Mouse (Mus musculus): Measurements from ENCODE around the gene Atp6v0d1. TPM values are rescaled to one million over a fixed set of nuclear protein-coding genes. Genes with fewer than 3 reads are reported as not detected.

The Atp6v0d1 gene
- total RNA-seq, 1 experiment, result 85.5 TPM

- no peak for DNase-seq (ENCODE audit: low read depth, low spot score)
- no peak overlapping the region for H3K27ac ChIP-seq (ENCODE audit: insufficient read depth, low read depth, low read length, poor library complexity, severe bottlenecking)
- in situ Hi-C loops (cut with MboI; ENCODE audit: low sequenced_read_pairs in 2 of 2, unreplicated experiment in 2 of 2), result no loop called here
Measured at GRCm38 (mm10) chr8:105521061-105521460, 44.8 kb downstream of the Atp6v0d1 start.

DNA sequence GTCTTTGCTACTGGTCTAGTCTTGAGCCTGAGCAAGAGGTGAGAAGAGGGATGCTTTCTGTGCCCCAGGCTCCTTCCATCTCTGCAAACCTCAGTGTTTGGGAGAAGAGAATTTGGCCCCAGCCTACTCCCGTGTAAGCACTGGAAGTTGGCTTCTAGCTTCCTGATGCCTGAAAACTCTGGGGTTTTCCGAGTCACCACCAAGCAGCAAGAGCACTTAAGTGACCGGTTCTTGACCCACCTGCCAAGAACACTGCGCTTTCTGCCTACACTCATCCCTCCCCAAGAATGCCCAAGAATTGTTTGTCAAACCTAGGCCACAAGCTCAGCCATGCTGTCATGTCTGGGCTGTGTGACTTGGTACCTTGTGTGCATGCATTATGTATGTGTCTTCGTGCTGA lies 45.3 kb downstream of the Atp6v0d1 start:
- in situ Hi-C loops (cut with MboI; ENCODE audit: low sequenced_read_pairs in 2 of 2, unreplicated experiment in 2 of 2), result no loop called here
- no peak for DNase-seq (ENCODE audit: low read depth, low spot score)
- H3K27ac ChIP-seq (ENCODE audit: insufficient read depth, low read depth, low read length, poor library complexity, severe bottlenecking), result no peak overlapping the region

More at GRCm38 (mm10) chr8:105521061-105521460, 44.8 kb downstream of the Atp6v0d1 start:
- TF ChIP-seq CHD2 (IDR thresholded peaks at IDR 0.05; ENCODE audit: low read depth, low read length) (no peak), MAFK (IDR thresholded peaks at IDR 0.05; ENCODE audit: insufficient read depth, low read depth, low read length) (no peak), ZNF384 (IDR thresholded peaks at IDR 0.05; ENCODE audit: low read depth, low read length) (no peak), ZC3H11A (IDR thresholded peaks at IDR 0.05; ENCODE audit: borderline replicate concordance, low read depth, low read length) (no peak), HCFC1 (IDR thresholded peaks at IDR 0.05; ENCODE audit: borderline replicate concordance, insufficient read depth, low read length) (no peak)
- Histone ChIP-seq H3K4me1 (ENCODE audit: control insufficient read depth in 2 of 2, insufficient read depth in 2 of 2, low read length in 2 of 2, poor library complexity in 1 of 2) (peaks cover 0 to 17% of the 10 kb centered on the region in 2 experiments; a peak in 2 of 4 replicates), H3K9ac (ENCODE audit: insufficient read depth, low read depth, low read length, poor library complexity, severe bottlenecking) (no peak overlapping the region), H3K4me3 (ENCODE audit: insufficient read depth in 1 of 2, low read depth in 1 of 2, low read length in 2 of 2, poor library complexity in 1 of 2, severe bottlenecking in 1 of 2) (no peak overlapping the region), H3K9me3 (ENCODE audit: control insufficient read depth, insufficient read depth, low read depth, low read length) (no peaks in the 10 kb centered on the region), H3K36me3 (ENCODE audit: control insufficient read depth, insufficient read depth, low read length, poor library complexity, severe bottlenecking) (peaks cover 20% of the 10 kb centered on the region; the same call in 1 of the 2 replicates)

DNA sequence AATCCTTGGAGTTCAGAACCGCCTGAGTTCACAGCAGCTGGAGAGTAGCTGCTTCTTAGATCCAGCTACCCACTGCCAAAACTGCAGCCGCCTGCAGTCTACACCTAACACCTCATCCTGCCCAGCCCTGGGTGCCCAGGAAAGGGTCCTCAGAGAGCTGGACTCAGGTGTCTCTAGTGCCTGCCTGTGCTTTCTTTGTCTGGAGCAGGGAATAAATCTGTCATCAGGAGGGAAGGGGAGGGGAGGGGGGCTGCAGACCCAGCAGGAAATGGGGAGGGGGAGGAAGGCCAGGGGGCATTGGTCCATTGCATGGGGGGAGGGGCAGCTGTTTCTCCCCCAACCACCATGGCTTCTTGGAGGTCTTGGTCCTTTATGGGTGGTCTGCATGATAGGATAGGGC lies 46.3 kb downstream of the Atp6v0d1 start:
- TF ChIP-seq HCFC1 (IDR thresholded peaks at IDR 0.05; ENCODE audit: borderline replicate concordance, insufficient read depth, low read length) (no peak), ZNF384 (IDR thresholded peaks at IDR 0.05; ENCODE audit: low read depth, low read length) (no peak), MAFK (IDR thresholded peaks at IDR 0.05; ENCODE audit: insufficient read depth, low read depth, low read length) (no peak), ZC3H11A (IDR thresholded peaks at IDR 0.05; ENCODE audit: borderline replicate concordance, low read depth, low read length) (no peak), CHD2 (IDR thresholded peaks at IDR 0.05; ENCODE audit: low read depth, low read length) (no peak)
- Histone ChIP-seq H3K9me3 (ENCODE audit: control insufficient read depth, insufficient read depth, low read depth, low read length) (no peaks in the 10 kb centered on the region), H3K36me3 (ENCODE audit: control insufficient read depth, insufficient read depth, low read length, poor library complexity, severe bottlenecking) (peaks cover 12% of the 10 kb centered on the region; the same call in 1 of the 2 replicates), H3K9ac (ENCODE audit: insufficient read depth, low read depth, low read length, poor library complexity, severe bottlenecking) (no peak overlapping the region), H3K4me1 (ENCODE audit: control insufficient read depth in 2 of 2, insufficient read depth in 2 of 2, low read length in 2 of 2, poor library complexity in 1 of 2) (peaks cover 0 to 19% of the 10 kb centered on the region in 2 experiments; a peak in 2 of 4 replicates), H3K27ac (ENCODE audit: insufficient read depth, low read depth, low read length, poor library complexity, severe bottlenecking) (no peak overlapping the region), H3K4me3 (ENCODE audit: insufficient read depth in 1 of 2, low read depth in 1 of 2, low read length in 2 of 2, poor library complexity in 1 of 2, severe bottlenecking in 1 of 2) (peak overlapping the region; percentile 84 to 90; a peak in 3 of 4 replicates)
- DNase-seq (ENCODE audit: low read depth, low spot score), result no peak
- in situ Hi-C loops (cut with MboI; ENCODE audit: low sequenced_read_pairs in 2 of 2, unreplicated experiment in 2 of 2), result no loop called here

More for the DNA sequence above, 45.3 kb downstream of the Atp6v0d1 start:
- peaks cover 0 to 17% of the 10 kb centered on the region in 2 experiments; a peak in 2 of 4 replicates for H3K4me1 ChIP-seq (ENCODE audit: control insufficient read depth in 2 of 2, insufficient read depth in 2 of 2, low read length in 2 of 2, poor library complexity in 1 of 2)
- TF ChIP-seq ZNF384 (IDR thresholded peaks at IDR 0.05; ENCODE audit: low read depth, low read length) (no peak), HCFC1 (IDR thresholded peaks at IDR 0.05; ENCODE audit: borderline replicate concordance, insufficient read depth, low read length) (no peak), CHD2 (IDR thresholded peaks at IDR 0.05; ENCODE audit: low read depth, low read length) (no peak), MAFK (IDR thresholded peaks at IDR 0.05; ENCODE audit: insufficient read depth, low read depth, low read length) (no peak), ZC3H11A (IDR thresholded peaks at IDR 0.05; ENCODE audit: borderline replicate concordance, low read depth, low read length) (no peak)
- H3K36me3 ChIP-seq (ENCODE audit: control insufficient read depth, insufficient read depth, low read length, poor library complexity, severe bottlenecking), result peaks cover 19% of the 10 kb centered on the region; the same call in 1 of the 2 replicates
- H3K9ac ChIP-seq (ENCODE audit: insufficient read depth, low read depth, low read length, poor library complexity, severe bottlenecking), result no peak overlapping the region
- H3K9me3 ChIP-seq (ENCODE audit: control insufficient read depth, insufficient read depth, low read depth, low read length), result no peaks in the 10 kb centered on the region
- no peak overlapping the region for H3K4me3 ChIP-seq (ENCODE audit: insufficient read depth in 1 of 2, low read depth in 1 of 2, low read length in 2 of 2, poor library complexity in 1 of 2, severe bottlenecking in 1 of 2)

DNA sequence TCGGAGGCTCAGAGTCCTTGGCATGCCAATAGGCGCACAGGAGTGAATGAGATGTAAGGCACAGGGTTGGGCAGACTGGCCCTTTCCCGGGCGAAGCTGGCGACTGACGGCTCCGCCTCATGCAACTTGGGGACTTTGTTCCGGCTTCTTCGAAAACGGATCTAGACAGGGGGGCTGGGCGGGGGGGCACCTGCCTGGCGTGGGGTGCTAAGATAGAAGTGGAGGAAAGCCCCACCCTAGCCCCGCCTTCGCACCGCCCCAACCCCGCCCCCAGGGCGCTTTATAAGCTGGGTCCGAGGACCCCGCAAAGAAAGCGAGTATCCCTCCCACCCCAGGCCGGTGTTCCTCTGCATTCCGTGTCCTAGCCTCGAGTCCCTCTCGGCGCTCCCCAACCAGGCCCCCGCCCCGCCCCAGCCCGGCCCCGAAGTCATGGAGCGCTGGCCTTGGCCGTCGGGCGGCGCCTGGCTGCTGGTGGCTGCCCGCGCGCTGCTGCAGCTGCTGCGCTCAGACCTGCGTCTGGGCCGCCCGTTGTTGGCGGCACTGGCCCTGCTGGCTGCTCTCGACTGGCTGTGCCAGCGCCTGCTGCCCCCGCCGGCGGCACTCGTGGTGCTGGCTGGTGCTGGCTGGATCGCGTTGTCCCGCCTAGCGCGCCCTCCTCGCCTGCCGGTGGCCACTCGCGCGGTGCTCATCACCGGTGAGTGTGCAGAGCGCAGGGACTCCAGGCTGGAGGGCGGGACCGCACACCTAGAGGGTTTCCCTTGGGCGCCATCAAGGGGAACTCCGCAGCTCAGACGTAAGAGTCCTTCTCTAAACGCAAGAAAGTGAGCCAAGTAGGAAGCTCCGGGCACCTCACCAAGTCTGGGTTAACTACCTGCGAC lies 47.2 kb downstream of the Atp6v0d1 start, which contains the start of gene Hsd11b2:
TSS of gene Hsd11b2 (plus strand) at position 320 of the 878 bp plus-strand sequence.
- DNase-seq (ENCODE audit: low read depth, low spot score), result no peak
- H3K9me3 ChIP-seq (ENCODE audit: control insufficient read depth, insufficient read depth, low read depth, low read length), result no peaks in the 10 kb centered on the region
- no peak within 1 kb of the TSS for H3K27ac ChIP-seq (ENCODE audit: insufficient read depth, low read depth, low read length, poor library complexity, severe bottlenecking)
- no peak for TF ChIP-seq ZC3H11A (IDR thresholded peaks at IDR 0.05; ENCODE audit: borderline replicate concordance, low read depth, low read length)
- peaks cover 12% of the 10 kb centered on the region; the same call in 1 of the 2 replicates for H3K36me3 ChIP-seq (ENCODE audit: control insufficient read depth, insufficient read depth, low read length, poor library complexity, severe bottlenecking)
- H3K4me1 ChIP-seq (ENCODE audit: control insufficient read depth in 2 of 2, insufficient read depth in 2 of 2, low read length in 2 of 2, poor library complexity in 1 of 2), result peaks cover 0 to 23% of the 10 kb centered on the region in 2 experiments; a peak in 2 of 4 replicates
- peak within 1 kb of the TSS; percentile 84 to 90 for H3K4me3 ChIP-seq (ENCODE audit: insufficient read depth in 1 of 2, low read depth in 1 of 2, low read length in 2 of 2, poor library complexity in 1 of 2, severe bottlenecking in 1 of 2)
- in situ Hi-C loops (cut with MboI; ENCODE audit: low sequenced_read_pairs in 2 of 2, unreplicated experiment in 2 of 2), result no loop called here
- peak within 1 kb of the TSS; percentile 70 for H3K9ac ChIP-seq (ENCODE audit: insufficient read depth, low read depth, low read length, poor library complexity, severe bottlenecking)

Measured in ES-E14 (cell line).